Mouse (Mus musculus): ENCODE data around the gene Krtap17-1. TPM values are rescaled to one million over a fixed set of nuclear protein-coding genes. Genes with fewer than 3 reads are reported as not detected.

Krtap17-1 gene
- total RNA-seq, 2 experiments from 2014 or later = not detected

GRCm38 (mm10) chr11:99964213-99964612, 29.6 kb downstream of the Krtap17-1 start:
- no peak for DNase-seq

GRCm38 (mm10) chr11:99948175-99948574, 45.6 kb downstream of the Krtap17-1 start, which contains the start of gene Krtap9-5:
TSS of gene Krtap9-5 (plus strand) at chr11:99948475.
- no peak for DNase-seq

Other genes starting within 250 kb of the Krtap17-1 start
- not detected for gene Gm11595, start 221.1 kb downstream of the Krtap17-1 start, total RNA-seq (2021)
- not detected for gene Krtap4-8, start 213.3 kb downstream of the Krtap17-1 start, total RNA-seq (2021)
- not detected for gene Krtap4-9, start 208.8 kb downstream of the Krtap17-1 start, total RNA-seq (2021)
- not detected for gene Gm11596, start 200.5 kb downstream of the Krtap17-1 start, total RNA-seq (2021)
- gene Gm11569, start 195.1 kb downstream of the Krtap17-1 start, total RNA-seq (2021) = not detected
- gene Gm11554, start 189.5 kb downstream of the Krtap17-1 start, total RNA-seq (2021) = not detected
- not detected for gene Krtap4-13, start 184.1 kb downstream of the Krtap17-1 start, total RNA-seq (2021)
- gene Gm11564, start 178.3 kb downstream of the Krtap17-1 start, total RNA-seq (2021) = not detected
- gene 2300003K06Rik, start 155.9 kb downstream of the Krtap17-1 start, total RNA-seq (2021) = not detected
- gene Krtap4-16, start 142.4 kb downstream of the Krtap17-1 start, total RNA-seq (2021) = not detected
- not detected for gene Gm11568, start 136.1 kb downstream of the Krtap17-1 start, total RNA-seq (2021)
- gene Gm11559, start 129.5 kb downstream of the Krtap17-1 start, total RNA-seq (2021) = not detected
- gene Krtap9-1, start 120.6 kb downstream of the Krtap17-1 start, total RNA-seq (2021) = not detected
- gene Gm11567, start 114.8 kb downstream of the Krtap17-1 start, total RNA-seq (2021) = not detected
- not detected for gene Krtap31-1, start 86.1 kb downstream of the Krtap17-1 start, total RNA-seq (2021)
- not detected for gene Gm11565, start 79.2 kb downstream of the Krtap17-1 start, total RNA-seq (2021)
- not detected for gene Krtap31-2, start 57.7 kb downstream of the Krtap17-1 start, total RNA-seq (2021)
- gene Krtap9-5, start 45.5 kb downstream of the Krtap17-1 start, total RNA-seq (2021) = not detected
- gene Krtap29-1, start 14.9 kb downstream of the Krtap17-1 start, total RNA-seq (2021) = not detected
- not detected for gene Krtap16-1, start 7.4 kb downstream of the Krtap17-1 start, total RNA-seq (2021)
- gene Krt33a, start 22.2 kb upstream of the Krtap17-1 start, total RNA-seq (2021) = not detected
- not detected for gene Krt33b, start 35.9 kb upstream of the Krtap17-1 start, total RNA-seq (2021)
- not detected for gene Krt34, start 47.6 kb upstream of the Krtap17-1 start, total RNA-seq (2021)
- not detected for gene Krt31, start 56.6 kb upstream of the Krtap17-1 start, total RNA-seq (2021)
- not detected for gene Krt32, start 94.2 kb upstream of the Krtap17-1 start, total RNA-seq (2021)
- gene Krt35, start 102.2 kb upstream of the Krtap17-1 start, total RNA-seq (2021) = not detected
- gene Krt36, start 111.6 kb upstream of the Krtap17-1 start, total RNA-seq (2021) = not detected
- not detected for gene Krt13, start 127.6 kb upstream of the Krtap17-1 start, total RNA-seq (2021)
- gene Krt15, start 141.9 kb upstream of the Krtap17-1 start, total RNA-seq (2021) = under 1 TPM in 1 of 2 experiments, not detected in 1; 0.17 TPM
- 10 to 100 TPM; 16.1 to 21.1 TPM for gene Krt19, start 154.7 kb upstream of the Krtap17-1 start, total RNA-seq (2021)
- gene Krt9, start 199.3 kb upstream of the Krtap17-1 start, total RNA-seq (2021) = not detected
- gene Krt14, start 213.6 kb upstream of the Krtap17-1 start, total RNA-seq (2021) = 1 to 10 TPM; 1.6 to 2.9 TPM

Measured in heart, postnatal 4 days (tissue).